Mouse (Mus musculus) NIH3T3 (cell line): ENCODE measurements around the gene Epha6.
"Not testable (repeated sequence)": the region's sequence is repeated elsewhere in the genome, so short reads cannot be mapped to it uniquely, and the experiment has no call there.

Source experiments
- DNase-seq: peaks from one replicate; pipeline ENCODE4 v3.0.0-alpha.2; 2012; ENCODE audit warnings: low read depth

Epha6 gene

DNA sequence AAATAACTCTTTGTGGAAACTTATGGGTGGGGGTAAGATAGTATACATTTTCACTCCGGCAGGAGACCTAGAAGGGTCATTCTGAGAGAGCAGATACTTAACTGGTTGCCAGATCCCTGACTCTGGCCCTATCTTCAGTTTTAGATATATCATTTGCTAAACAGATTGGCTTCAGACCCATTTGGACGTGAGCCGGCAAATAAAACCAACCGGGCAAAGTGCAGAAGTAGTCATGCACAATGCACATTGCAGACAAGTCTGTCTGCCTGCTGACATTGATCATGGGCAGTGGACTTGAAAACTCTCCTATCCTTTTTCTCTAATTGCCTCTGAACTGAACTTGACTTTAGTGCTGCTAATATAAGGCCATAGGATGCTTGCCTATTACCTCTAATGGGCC lies 681.6 kb downstream of the Epha6 start:
- DNase-seq, result no peak

GRCm38 (mm10) chr16:59880073-59880472 lies 725.3 kb downstream of the Epha6 start:
- DNase-seq, result peak; percentile 11

DNA sequence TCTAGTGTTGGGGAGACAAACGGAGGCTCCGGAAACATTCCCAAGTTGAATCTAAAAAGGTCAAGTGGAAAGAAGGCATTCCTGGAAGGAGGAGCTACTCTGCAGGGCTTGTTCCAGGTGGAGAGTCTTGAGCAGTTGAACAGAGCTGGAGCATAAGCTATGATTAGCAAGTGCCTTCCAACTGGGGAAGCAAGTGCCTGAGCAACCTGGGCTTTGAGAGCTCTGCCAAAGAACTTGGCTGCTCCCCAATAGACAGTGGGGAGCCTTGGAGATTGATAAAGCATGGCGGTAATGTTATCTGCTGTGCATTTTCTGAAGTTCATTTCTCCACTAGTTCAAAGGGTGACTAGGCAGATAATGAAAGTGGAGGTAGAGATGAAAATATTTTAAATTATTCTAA lies 733.5 kb downstream of the Epha6 start:
- no peak for DNase-seq

DNA sequence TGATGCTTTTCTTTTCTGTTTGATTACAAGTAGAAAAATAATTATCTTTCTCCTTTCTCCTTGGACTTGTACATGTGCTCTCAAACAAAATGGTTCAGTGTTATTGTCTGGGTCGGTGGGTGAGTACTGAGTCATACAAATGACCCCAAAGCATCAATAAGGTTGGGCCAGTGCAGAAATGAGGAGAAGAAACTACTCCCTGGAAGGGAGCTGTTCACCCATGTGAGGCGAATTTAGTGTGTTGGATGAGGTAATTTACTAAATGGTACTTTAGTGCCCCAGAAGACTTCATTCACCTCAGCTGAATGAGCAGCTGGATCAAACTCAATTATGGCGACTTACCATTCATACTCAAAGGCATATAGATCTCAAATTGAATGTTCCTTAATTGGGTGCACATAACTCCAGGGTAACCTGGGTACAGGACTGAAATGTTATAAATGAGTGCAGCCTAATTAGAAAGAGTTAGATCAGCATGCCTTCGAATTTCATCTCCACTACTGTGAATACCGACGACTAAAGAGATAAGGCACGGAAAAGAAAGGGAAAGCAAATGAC lies 751.1 kb downstream of the Epha6 start:
- DNase-seq, result no peak

DNA sequence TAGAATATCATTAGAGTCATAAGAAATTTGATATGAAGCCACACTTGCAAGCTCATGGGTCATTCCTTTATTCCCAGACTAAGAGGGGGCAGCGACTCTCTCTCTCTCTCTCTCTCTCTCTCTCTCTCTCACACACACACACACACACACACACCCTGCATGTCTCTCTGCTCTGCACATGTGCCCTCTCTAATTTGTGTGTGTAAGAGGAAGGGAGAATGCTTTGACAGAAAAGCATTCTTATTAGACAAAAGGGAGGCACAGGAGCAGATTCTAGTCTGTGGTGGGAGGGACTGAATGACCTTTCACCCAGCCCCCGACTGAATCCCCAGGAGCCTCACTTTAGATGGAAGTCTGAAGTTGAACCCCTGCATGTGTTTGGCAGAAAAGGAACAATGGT lies 752.6 kb downstream of the Epha6 start:
- no peak for DNase-seq

GRCm38 (mm10) chr16:59846574-59846973 lies 758.8 kb downstream of the Epha6 start:
- DNase-seq, result peak; percentile 68

DNA sequence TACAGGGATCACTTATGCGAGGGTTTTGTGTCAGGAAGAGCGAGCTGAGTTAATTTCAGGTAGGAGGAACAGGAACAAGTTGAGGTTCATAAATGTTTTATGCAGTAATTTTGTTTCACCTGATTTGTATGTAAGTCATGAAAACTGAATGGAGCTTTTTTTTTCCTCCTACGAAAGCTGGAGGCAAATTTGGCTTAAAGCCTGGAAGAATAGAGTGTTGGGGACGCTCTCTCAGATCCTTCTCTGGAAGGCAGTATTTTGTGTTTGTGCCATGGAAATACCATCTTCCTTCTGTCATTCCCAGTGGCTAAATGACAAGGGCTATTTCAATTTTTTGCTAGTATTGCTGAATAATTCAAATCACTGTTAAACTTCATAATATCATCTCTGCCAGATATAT lies 768.6 kb downstream of the Epha6 start:
- no peak for DNase-seq

- DNase-seq, result no peak
Measured at GRCm38 (mm10) chr16:59836304-59836703, 769.0 kb downstream of the Epha6 start.

GRCm38 (mm10) chr16:59832468-59832867 lies 772.9 kb downstream of the Epha6 start:
- no peak for DNase-seq

- DNase-seq, result no peak
Measured at GRCm38 (mm10) chr16:59829655-59830054, 775.7 kb downstream of the Epha6 start.

DNA sequence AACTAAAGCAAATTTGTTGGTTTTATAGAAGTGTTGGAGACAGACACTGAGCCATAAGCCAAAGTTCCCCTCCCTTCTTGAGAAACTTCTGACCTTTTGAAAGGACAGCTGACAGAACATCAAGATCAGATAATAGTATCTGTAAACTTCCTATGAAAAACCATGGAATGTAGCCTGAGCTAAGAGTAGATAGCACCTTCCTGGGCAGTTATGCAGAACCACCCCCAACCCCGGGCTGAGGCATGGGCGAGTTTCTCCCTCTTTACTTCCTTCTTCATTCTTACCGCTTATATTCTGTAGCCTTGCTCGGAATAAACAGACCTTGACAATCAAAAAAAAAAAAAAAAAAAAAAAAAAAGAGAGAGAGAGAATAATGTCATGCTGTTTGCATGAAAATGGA lies 805.5 kb downstream of the Epha6 start:
- not testable (repeated sequence) for DNase-seq

- no peak for DNase-seq
Measured at GRCm38 (mm10) chr16:59772297-59772696, 833.0 kb downstream of the Epha6 start.

- no peak for DNase-seq
Measured at GRCm38 (mm10) chr16:59770421-59770820, 834.9 kb downstream of the Epha6 start.

DNA sequence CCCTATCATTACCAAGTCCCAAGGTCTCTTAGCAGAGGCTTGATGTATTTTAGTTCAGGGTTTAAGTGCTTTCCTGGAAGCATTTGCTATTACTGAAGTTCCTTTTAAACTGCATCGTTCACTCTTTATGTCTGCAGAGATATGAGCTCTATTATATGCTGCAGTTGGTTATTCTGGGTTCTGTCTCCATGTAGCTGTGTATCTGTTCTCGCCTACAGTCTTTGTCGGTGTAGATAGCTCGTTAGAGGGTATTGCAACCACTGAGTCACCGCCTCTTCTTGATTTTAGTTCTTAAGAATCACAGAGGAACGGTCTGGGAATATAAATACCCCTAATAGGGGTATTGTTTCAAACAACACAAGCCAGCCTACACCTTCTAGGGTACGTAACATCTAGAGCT lies 835.4 kb downstream of the Epha6 start:
- DNase-seq, result no peak

DNA sequence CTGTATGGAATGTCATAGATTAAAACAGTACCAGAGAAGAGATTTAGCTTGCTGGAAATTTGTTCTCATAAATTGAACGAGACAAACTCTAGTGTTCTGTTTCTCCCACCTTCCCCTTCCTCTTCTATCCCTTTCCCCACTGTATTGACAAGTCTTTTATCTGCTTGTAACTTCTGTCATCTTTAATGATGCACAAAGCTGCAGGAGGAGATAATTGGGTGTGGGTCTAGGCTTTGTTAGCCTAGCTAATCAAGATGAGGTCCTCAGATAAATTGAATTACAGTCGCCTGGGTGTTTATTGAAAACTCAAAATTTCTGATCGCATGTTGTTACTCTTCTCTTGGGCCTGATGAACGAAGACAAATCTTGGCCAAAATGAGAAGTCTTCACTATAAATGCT lies 844.5 kb downstream of the Epha6 start:
- no peak for DNase-seq

DNA sequence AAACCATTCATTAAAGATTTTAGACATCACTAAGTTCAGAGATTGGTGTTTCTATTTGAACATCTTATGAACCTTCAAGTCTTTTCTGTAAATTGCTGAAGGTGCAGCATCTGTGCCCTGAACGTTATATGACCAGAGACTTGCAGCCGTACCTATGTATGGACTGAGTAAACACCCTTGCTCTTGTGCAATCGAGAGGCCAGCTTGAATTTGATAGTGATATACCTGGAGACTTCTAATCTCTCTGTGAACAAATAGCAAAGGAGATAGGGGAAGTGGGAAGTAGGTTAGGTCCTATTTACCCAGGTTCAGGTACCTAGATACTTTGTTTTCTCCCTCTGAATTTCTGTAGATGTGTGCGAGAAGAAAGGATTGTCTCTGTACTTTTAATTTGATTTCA lies 854.4 kb downstream of the Epha6 start:
- DNase-seq, result no peak

- DNase-seq, result no peak
Measured at GRCm38 (mm10) chr16:59743669-59744068, 861.7 kb downstream of the Epha6 start.

GRCm38 (mm10) chr16:59715524-59715923 lies 889.8 kb downstream of the Epha6 start:
- DNase-seq, result no peak

DNA sequence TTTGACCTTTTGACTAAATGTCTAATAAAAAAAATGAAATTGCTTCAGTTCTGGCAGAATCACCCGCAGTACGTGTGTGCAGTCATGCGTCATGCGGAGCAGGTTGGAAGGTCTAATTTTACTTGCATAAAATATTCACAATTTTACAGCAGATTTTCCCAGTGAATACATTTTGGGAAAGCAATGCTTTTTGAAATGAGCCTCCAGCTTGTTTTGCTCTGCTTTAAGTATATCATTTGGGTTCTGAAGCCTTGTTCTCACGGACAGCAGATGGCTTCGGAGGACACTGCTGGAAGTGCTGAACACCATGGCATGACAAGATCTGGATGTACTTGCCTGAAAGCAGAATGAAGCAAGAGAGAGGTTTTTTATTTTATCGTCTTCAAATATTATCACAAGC lies 912.1 kb downstream of the Epha6 start:
- DNase-seq, result no peak

- no peak for DNase-seq
Measured at GRCm38 (mm10) chr16:59689120-59689519, 916.2 kb downstream of the Epha6 start.

DNA sequence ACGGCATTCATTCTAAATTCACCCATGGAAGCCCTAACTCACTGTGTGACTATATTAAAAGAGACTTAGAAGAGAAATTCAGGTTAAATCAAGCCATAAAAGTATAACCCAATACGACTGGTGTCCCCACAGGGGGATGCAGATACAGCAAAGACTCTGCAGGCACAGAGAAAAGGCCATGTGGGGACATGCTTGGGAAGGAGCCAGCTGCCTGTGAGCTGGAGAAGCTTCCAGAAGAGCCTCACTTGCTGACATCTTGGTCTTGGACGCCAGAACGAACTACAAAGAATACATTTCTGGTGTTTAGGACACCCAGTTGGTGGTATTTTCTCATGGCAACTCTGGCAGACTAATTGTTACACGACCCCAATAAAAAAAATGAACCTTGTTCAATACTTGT lies 920.2 kb downstream of the Epha6 start:
- DNase-seq, result no peak

- peak; percentile 87 for DNase-seq
Measured at GRCm38 (mm10) chr16:59683434-59683833, 921.9 kb downstream of the Epha6 start.

DNA sequence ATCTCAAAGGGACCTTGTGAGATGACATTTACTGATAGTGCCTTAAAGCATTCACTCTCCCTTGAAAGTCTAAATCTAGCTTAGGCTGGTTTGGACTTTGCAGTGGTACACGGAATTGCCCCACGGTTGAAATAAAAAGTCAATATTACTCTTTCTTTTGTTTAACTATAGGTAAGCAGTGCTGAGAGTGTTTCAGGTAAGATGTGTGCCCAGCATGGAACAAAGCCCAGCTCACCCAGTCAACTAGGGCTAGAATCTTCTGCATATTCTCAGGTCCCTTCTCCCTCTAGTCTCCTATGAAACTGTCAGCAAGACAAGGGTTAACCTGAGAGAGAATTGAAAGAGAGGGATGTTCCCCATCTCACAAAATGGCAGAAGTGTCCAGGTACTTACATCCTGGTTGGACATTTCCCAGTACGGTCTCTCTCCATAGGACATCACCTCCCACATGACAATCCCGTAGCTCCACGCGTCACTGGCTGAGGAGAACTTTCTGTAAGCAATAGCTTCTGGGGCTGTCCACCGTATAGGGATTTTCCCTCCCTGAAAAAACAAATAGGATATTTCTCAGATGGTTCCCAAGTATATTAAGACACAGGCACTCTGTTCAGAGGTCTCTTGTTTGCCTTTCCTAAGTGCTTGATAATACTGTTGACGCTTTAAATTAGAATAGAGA lies 923.0 kb downstream of the Epha6 start:
- no peak for DNase-seq

DNA sequence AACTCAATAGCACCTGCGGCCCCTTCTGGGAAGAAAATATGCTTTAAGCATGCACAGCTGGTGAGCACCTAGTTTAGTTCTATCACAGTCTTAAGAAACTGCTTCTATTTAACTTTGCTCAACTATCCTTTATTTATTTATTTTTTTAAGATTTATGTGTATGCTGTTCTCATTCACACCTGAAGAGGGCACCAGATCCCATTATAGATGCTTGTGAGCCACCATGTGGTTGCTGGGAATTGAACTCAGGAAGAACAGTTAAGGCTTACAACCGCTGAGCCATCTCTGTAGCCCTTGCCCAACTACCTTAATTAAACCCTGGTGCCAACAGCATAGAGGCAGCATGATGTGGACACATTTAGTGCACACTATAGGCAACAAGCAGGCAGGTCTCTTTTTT lies 938.4 kb downstream of the Epha6 start:
- DNase-seq, result peak; percentile 7
